Mouse (Mus musculus) brain, embryonic 14.5 days (tissue): ENCODE data around the gene Akr1b8.

Source experiments
- CTCF ChIP-seq: fragments of 200-500 bp; IDR thresholded peaks from 2 replicates; pipeline ENCODE4 v1.5.1; 2012; ENCODE audit warnings: inconsistent platforms, mild to moderate bottlenecking, moderate library complexity, borderline replicate concordance; ENCODE audit not compliant: insufficient read depth, insufficient read length; ENCODE audit errors: extremely low read depth
- POLR2A ChIP-seq: fragments of 200-500 bp; IDR thresholded peaks from 2 replicates; pipeline ENCODE4 v1.6.1; 2012; ENCODE audit warnings: mild to moderate bottlenecking, inconsistent platforms, borderline replicate concordance; ENCODE audit not compliant: poor library complexity, insufficient read depth, insufficient read length, severe bottlenecking; ENCODE audit errors: extremely low read depth

DNA sequence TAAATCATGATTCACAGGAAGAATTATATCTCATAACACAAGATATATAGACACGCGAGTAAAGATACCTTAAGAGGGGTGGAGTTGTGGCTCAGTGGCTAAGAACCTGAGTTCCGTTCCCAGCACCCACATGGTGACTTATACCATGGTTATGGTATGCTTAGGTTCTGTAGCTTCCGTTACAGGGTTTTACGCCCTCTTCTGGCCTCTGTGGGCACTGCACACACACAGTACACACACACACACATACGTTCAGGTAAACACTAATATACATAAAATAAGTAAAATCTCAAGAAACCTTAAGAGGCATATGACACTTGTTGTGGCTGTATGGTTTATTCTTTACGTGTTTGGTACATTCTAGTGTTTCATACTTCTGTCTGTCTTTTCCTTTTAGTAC, 31.8 kb upstream of the Akr1b8 start:
- no peak for TF ChIP-seq POLR2A
- no peak for TF ChIP-seq CTCF
